Mouse (Mus musculus): ENCODE data around the gene Large1. TPM values are rescaled to one million over a fixed set of nuclear protein-coding genes. Genes with fewer than 3 reads are reported as not detected.

The Large1 gene
- polyA plus RNA-seq, 1 experiment = 2.1 TPM

DNA sequence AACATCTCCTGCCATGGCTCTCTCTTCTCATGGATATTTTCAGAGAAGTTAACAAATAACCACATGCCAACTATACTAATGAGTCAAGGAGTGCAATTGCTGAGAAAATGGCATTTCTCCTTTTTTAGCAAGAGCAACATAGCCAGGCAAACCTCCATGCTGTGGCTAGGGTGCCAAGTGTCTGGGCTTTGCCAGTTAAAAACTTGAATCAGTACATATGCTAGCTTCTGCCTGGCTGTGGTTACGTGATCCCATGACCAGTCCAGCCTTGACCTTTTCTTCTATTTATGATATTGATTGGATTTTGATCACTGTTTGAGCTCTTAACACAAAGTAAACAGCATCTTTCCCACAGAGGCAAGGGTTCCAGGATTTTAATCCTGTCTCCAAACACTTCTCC is 335.7 kb downstream of the Large1 start:
- no peaks in the 10 kb centered on the region for H3K27me3 ChIP-seq (ENCODE audit: control insufficient read depth, insufficient read depth, low read length)
- no peaks in the 10 kb centered on the region for H3K4me1 ChIP-seq (ENCODE audit: control insufficient read depth, insufficient read depth, insufficient read length)
- TF ChIP-seq CTCF (IDR thresholded peaks at IDR 0.05; ENCODE audit: extremely low read depth, insufficient read depth, insufficient read length, insufficient replicate concordance) (no peak), POLR2A (IDR thresholded peaks at IDR 0.05; ENCODE audit: low read depth, low read length) (no peak)
- DNase-seq (ENCODE audit: low read depth in 1 of 2, low spot score in 2 of 2) = no peak
- no peak overlapping the region for H3K27ac ChIP-seq (ENCODE audit: insufficient read depth, low read length)
- WGBS = 78% methylated on average over 1 of the region's 1 CpGs
- no peaks in the 10 kb centered on the region for H3K36me3 ChIP-seq (ENCODE audit: control insufficient read depth, insufficient read depth, low read length)
- no peak overlapping the region for H3K4me3 ChIP-seq (ENCODE audit: extremely low read depth, insufficient read depth, insufficient read length)

DNA sequence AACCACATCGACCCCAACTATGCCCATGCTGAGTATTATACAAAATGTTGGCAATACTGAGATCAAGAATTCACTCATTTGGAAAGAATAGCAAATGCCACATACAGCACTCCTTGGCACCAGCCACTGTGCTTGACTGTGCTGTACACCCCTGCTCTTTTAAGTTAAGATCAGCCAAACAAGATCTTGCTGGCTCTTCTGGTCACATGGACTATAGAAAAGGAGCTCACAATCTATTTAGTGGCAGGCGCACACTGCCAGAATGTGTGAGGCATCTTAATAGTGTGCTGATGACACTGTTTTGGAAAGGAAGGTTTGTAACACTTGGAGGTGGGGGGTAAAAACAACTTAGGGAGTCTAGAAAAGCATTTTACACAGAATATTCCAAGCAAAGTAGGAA is 337.0 kb downstream of the Large1 start:
- no peak for TF ChIP-seq CTCF (IDR thresholded peaks at IDR 0.05; ENCODE audit: extremely low read depth, insufficient read depth, insufficient read length, insufficient replicate concordance)
- no peak for TF ChIP-seq POLR2A (IDR thresholded peaks at IDR 0.05; ENCODE audit: low read depth, low read length)

DNA sequence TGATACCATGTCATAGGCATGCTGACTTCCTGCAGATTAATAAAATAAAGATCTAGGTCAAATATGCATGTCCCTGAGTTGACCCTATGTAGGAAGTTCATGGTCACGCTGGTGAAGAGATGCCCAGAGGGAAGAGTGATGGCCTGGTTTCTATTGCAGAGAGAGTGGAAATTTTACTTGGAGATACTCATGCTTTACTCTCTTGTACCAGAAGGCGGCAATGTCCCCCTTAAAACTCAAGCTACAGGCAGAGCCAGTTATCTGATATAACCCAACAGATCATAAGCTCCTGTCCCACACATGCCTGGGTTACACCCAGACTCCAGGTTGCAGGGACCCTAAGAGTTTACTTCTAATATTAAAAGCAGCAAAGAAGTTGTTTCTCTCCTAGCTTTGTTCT is 345.9 kb downstream of the Large1 start:
- TF ChIP-seq CTCF (IDR thresholded peaks at IDR 0.05; ENCODE audit: extremely low read depth, insufficient read depth, insufficient read length, insufficient replicate concordance) = no peak
- TF ChIP-seq POLR2A (IDR thresholded peaks at IDR 0.05; ENCODE audit: low read depth, low read length) = no peak
- H3K27ac ChIP-seq (ENCODE audit: insufficient read depth, low read length) = no peak overlapping the region
- H3K36me3 ChIP-seq (ENCODE audit: control insufficient read depth, insufficient read depth, low read length) = no peaks in the 10 kb centered on the region
- DNase-seq (ENCODE audit: low read depth in 1 of 2, low spot score in 2 of 2) = no peak
- no peak overlapping the region for H3K4me3 ChIP-seq (ENCODE audit: extremely low read depth, insufficient read depth, insufficient read length)
- H3K27me3 ChIP-seq (ENCODE audit: control insufficient read depth, insufficient read depth, low read length) = no peaks in the 10 kb centered on the region
- WGBS = 63% methylated on average over 2 of the region's 2 CpGs
- H3K4me1 ChIP-seq (ENCODE audit: control insufficient read depth, insufficient read depth, insufficient read length) = no peaks in the 10 kb centered on the region

More for the DNA sequence above, 337.0 kb downstream of the Large1 start:
- H3K36me3 ChIP-seq (ENCODE audit: control insufficient read depth, insufficient read depth, low read length) = no peaks in the 10 kb centered on the region
- H3K4me1 ChIP-seq (ENCODE audit: control insufficient read depth, insufficient read depth, insufficient read length) = no peaks in the 10 kb centered on the region
- H3K4me3 ChIP-seq (ENCODE audit: extremely low read depth, insufficient read depth, insufficient read length) = no peak overlapping the region
- no peaks in the 10 kb centered on the region for H3K27me3 ChIP-seq (ENCODE audit: control insufficient read depth, insufficient read depth, low read length)
- WGBS = 93% methylated on average over 2 of the region's 2 CpGs
- H3K27ac ChIP-seq (ENCODE audit: insufficient read depth, low read length) = no peak overlapping the region
- DNase-seq (ENCODE audit: low read depth in 1 of 2, low spot score in 2 of 2) = no peak

DNA sequence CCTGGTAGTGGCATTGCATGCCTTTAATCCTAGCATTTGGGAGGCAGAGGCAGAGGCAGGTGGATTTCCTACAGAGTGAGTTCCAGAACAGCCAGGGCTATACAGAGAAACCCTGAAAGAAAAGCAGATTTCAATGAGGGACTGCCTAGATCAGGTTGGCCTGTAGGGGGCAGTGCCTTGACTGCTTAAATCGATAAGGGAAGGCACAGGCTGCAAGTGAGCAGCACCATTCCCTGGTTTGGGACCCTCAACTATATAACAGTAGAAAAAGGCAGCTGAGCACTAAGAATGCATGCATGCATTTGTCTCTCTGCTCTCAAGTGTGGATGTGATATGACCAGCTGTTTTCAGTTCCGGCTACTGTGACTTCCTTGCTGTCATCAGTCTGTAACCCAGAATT is 349.5 kb downstream of the Large1 start:
- Histone ChIP-seq H3K36me3 (ENCODE audit: control insufficient read depth, insufficient read depth, low read length) (no peaks in the 10 kb centered on the region), H3K4me3 (ENCODE audit: extremely low read depth, insufficient read depth, insufficient read length) (no peak overlapping the region), H3K4me1 (ENCODE audit: control insufficient read depth, insufficient read depth, insufficient read length) (no peaks in the 10 kb centered on the region), H3K27ac (ENCODE audit: insufficient read depth, low read length) (no peak overlapping the region), H3K27me3 (ENCODE audit: control insufficient read depth, insufficient read depth, low read length) (no peaks in the 10 kb centered on the region)
- 52% methylated on average over 2 of the region's 2 CpGs for WGBS
- DNase-seq (ENCODE audit: low read depth in 1 of 2, low spot score in 2 of 2) = no peak
- TF ChIP-seq POLR2A (IDR thresholded peaks at IDR 0.05; ENCODE audit: low read depth, low read length) (no peak), CTCF (IDR thresholded peaks at IDR 0.05; ENCODE audit: extremely low read depth, insufficient read depth, insufficient read length, insufficient replicate concordance) (no peak)

DNA sequence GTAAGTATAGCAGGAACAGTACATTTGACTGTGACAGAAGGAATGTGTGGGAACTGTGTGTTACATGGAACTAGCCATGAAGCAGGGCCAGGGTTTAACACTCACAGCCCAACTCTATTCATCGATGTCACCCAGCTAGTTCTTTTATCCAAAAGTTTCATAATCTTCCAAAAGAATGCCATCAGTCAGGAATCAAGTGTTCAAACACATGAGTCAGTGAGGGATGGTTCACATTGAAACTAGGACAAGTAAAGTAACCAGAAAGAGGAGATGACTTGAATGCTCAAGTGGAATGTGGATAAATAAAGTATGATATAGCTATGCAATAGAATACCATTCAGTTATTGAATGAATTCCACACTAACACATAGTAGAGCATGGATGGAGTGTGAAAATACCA is 359.5 kb downstream of the Large1 start:
- no peak overlapping the region for H3K27ac ChIP-seq (ENCODE audit: insufficient read depth, low read length)
- no peak for TF ChIP-seq CTCF (IDR thresholded peaks at IDR 0.05; ENCODE audit: extremely low read depth, insufficient read depth, insufficient read length, insufficient replicate concordance)
- no peak for TF ChIP-seq POLR2A (IDR thresholded peaks at IDR 0.05; ENCODE audit: low read depth, low read length)
- no peaks in the 10 kb centered on the region for H3K36me3 ChIP-seq (ENCODE audit: control insufficient read depth, insufficient read depth, low read length)
- DNase-seq (ENCODE audit: low read depth in 1 of 2, low spot score in 2 of 2) = no peak
- H3K4me1 ChIP-seq (ENCODE audit: control insufficient read depth, insufficient read depth, insufficient read length) = no peaks in the 10 kb centered on the region
- 92% methylated on average over 1 of the region's 1 CpGs for WGBS
- no peak overlapping the region for H3K4me3 ChIP-seq (ENCODE audit: extremely low read depth, insufficient read depth, insufficient read length)
- H3K27me3 ChIP-seq (ENCODE audit: control insufficient read depth, insufficient read depth, low read length) = no peaks in the 10 kb centered on the region

DNA sequence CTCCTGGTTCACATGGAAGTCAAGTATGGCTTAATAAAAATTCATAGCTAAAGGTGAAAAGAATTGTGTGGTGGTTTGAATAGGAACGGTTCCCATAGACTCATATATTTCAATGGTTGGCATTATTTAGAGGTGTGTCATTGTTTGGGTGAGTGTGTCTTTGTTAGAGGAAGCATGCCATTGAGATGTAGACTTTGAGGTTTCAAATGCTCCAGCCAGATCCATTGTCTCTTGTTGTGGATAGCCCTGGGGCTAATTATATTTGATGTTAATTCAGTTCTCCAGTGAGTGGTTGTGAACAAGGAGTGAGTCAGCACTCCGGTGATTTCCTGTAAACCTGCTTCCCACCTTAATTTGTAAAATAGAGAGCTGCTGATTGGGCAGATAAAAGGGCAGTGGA is 362.9 kb downstream of the Large1 start:
- H3K27me3 ChIP-seq (ENCODE audit: control insufficient read depth, insufficient read depth, low read length) = no peaks in the 10 kb centered on the region
- H3K4me1 ChIP-seq (ENCODE audit: control insufficient read depth, insufficient read depth, insufficient read length) = no peaks in the 10 kb centered on the region
- WGBS = 55% methylated on average over 2 of the region's 2 CpGs
- H3K4me3 ChIP-seq (ENCODE audit: extremely low read depth, insufficient read depth, insufficient read length) = no peak overlapping the region
- TF ChIP-seq CTCF (IDR thresholded peaks at IDR 0.05; ENCODE audit: extremely low read depth, insufficient read depth, insufficient read length, insufficient replicate concordance) = no peak
- TF ChIP-seq POLR2A (IDR thresholded peaks at IDR 0.05; ENCODE audit: low read depth, low read length) = no peak
- no peak overlapping the region for H3K27ac ChIP-seq (ENCODE audit: insufficient read depth, low read length)
- H3K36me3 ChIP-seq (ENCODE audit: control insufficient read depth, insufficient read depth, low read length) = no peaks in the 10 kb centered on the region
- DNase-seq (ENCODE audit: low read depth in 1 of 2, low spot score in 2 of 2) = no peak

DNA sequence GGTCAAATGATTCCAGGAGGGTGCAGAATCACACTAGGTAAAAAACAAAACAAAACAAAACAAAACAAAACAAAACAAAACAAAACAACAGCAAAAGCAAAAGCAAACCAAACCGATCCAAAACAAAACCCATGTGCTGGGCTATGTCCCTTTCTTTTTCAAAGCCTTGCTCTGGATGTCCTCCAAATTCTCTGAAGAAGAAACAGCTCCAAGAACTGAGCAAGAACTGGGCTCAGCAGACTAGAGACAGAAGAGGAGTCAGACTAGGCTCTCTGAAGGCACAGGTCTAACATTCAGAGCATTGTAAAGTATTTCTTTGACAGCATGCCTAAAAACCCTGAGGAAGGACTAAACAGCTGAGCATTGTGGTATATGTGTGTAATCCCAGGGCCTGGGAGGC is 370.5 kb downstream of the Large1 start:
- no peak for TF ChIP-seq CTCF (IDR thresholded peaks at IDR 0.05; ENCODE audit: extremely low read depth, insufficient read depth, insufficient read length, insufficient replicate concordance)
- no peak for TF ChIP-seq POLR2A (IDR thresholded peaks at IDR 0.05; ENCODE audit: low read depth, low read length)
- no peaks in the 10 kb centered on the region for H3K4me1 ChIP-seq (ENCODE audit: control insufficient read depth, insufficient read depth, insufficient read length)
- no peak overlapping the region for H3K27ac ChIP-seq (ENCODE audit: insufficient read depth, low read length)
- H3K27me3 ChIP-seq (ENCODE audit: control insufficient read depth, insufficient read depth, low read length) = no peaks in the 10 kb centered on the region
- no peak overlapping the region for H3K4me3 ChIP-seq (ENCODE audit: extremely low read depth, insufficient read depth, insufficient read length)
- no peaks in the 10 kb centered on the region for H3K36me3 ChIP-seq (ENCODE audit: control insufficient read depth, insufficient read depth, low read length)
- 90% methylated on average over 1 of the region's 1 CpGs for WGBS
- DNase-seq (ENCODE audit: low read depth in 1 of 2, low spot score in 2 of 2) = no peak
